Mouse (Mus musculus) kidney, embryonic 15.5 days (tissue): ENCODE data around the gene Syne4. TPM values are rescaled to one million over a fixed set of nuclear protein-coding genes. Genes with fewer than 3 reads are reported as not detected.

Source experiments
- ATAC-seq: fragments of 200-750 bp; cut with Nextera tagmentation; replicated peaks from 2 replicates; pipeline ENCODE4 v1.8.0; 2017; ENCODE audit warnings: moderate TSS enrichment; ENCODE audit not compliant: low FRiP score
- H3K27ac ChIP-seq: fragments of 300-500 bp; sonication (generic); 2 replicates; pipeline ENCODE4 v1.5.1; 2015; ENCODE audit warnings: mild to moderate bottlenecking, inconsistent platforms
- H3K27me3 ChIP-seq: fragments of 300-500 bp; sonication (generic); 2 replicates; pipeline ENCODE4 v1.6.1; 2015; ENCODE audit warnings: inconsistent platforms
- H3K36me3 ChIP-seq: fragments of 300-500 bp; sonication (generic); 2 replicates; pipeline ENCODE4 v1.6.1; 2015; ENCODE audit warnings: inconsistent platforms
- H3K4me1 ChIP-seq: fragments of 300-500 bp; sonication (generic); 2 replicates; pipeline ENCODE4 v1.6.1; 2015; ENCODE audit warnings: inconsistent platforms
- H3K4me2 ChIP-seq: fragments of 300-500 bp; sonication (generic); 2 replicates; pipeline ENCODE4 v1.6.1; 2015; ENCODE audit warnings: moderate library complexity, mild to moderate bottlenecking, inconsistent platforms
- H3K4me3 ChIP-seq: fragments of 300-500 bp; sonication (generic); replicated peaks from 2 replicates; pipeline ENCODE4 v1.5.1; 2015; ENCODE audit warnings: mild to moderate bottlenecking, inconsistent platforms
- H3K9ac ChIP-seq: fragments of 300-500 bp; sonication (generic); 2 replicates; pipeline ENCODE4 v1.6.1; 2015; ENCODE audit warnings: mild to moderate bottlenecking, inconsistent platforms
- H3K9me3 ChIP-seq: fragments of 300-500 bp; sonication (generic); replicated peaks from 2 replicates; pipeline ENCODE4 v1.6.1; 2016; ENCODE audit warnings: inconsistent platforms
- WGBS: fragments of 180-500 bp; shearing (Covaris S2); methylation state at CpG from one replicate; pipeline ENCODE4 v1.1.7; 2015; ENCODE audit warnings: mixed read lengths; 5-methylcytosine and 5-hydroxymethylcytosine counted together
- polyA plus RNA-seq: library from polyadenylated mRNA; unstranded; fragments of >200 nt; fragmentation: Nextera tagmentation; extraction: Ambion mirVana; gene quantifications from 2 replicates; pipeline ENCODE4 v1.2.1, GENCODE M21; 2015

Gene Syne4
- polyA plus RNA-seq, 1 experiment from 2014 or later, result 97.7 TPM

GRCm38 (mm10) chr7:30282740-30283139 is 31.9 kb upstream of the Syne4 start:
- Histone ChIP-seq H3K9ac (no peak overlapping the region), H3K4me3 (no peak overlapping the region), H3K9me3 (no peaks in the 10 kb centered on the region), H3K4me1 (peaks cover 19% of the 10 kb centered on the region), H3K4me2 (no peak overlapping the region), H3K27ac (no peak overlapping the region), H3K27me3 (no peaks in the 10 kb centered on the region), H3K36me3 (no peaks in the 10 kb centered on the region; the same call in 1 of the 2 replicates)
- WGBS, result 80% methylated on average over 7 of the region's 7 CpGs
- no peak for ATAC-seq

GRCm38 (mm10) chr7:30286701-30287410 is 27.8 kb upstream of the Syne4 start:
- WGBS, result 67% methylated on average over 8 of the region's 8 CpGs
- no peak overlapping the region for H3K27ac ChIP-seq
- ATAC-seq, result no peak
- H3K4me3 ChIP-seq, result no peak overlapping the region
- H3K4me2 ChIP-seq, result no peak overlapping the region
- H3K27me3 ChIP-seq, result no peaks in the 10 kb centered on the region
- H3K4me1 ChIP-seq, result peaks cover 12% of the 10 kb centered on the region
- no peak overlapping the region for H3K9ac ChIP-seq
- no peaks in the 10 kb centered on the region for H3K36me3 ChIP-seq
- H3K9me3 ChIP-seq, result no peaks in the 10 kb centered on the region

- no peaks in the 10 kb centered on the region for H3K27me3 ChIP-seq
- H3K9ac ChIP-seq, result no peak overlapping the region
- H3K27ac ChIP-seq, result no peak overlapping the region
- H3K9me3 ChIP-seq, result no peaks in the 10 kb centered on the region
- no peaks in the 10 kb centered on the region for H3K36me3 ChIP-seq
- no peak for ATAC-seq
- peaks cover 22% of the 10 kb centered on the region for H3K4me1 ChIP-seq
- no peak overlapping the region for H3K4me3 ChIP-seq
- 63% methylated on average over 6 of the region's 6 CpGs for WGBS
- H3K4me2 ChIP-seq, result no peak overlapping the region
These were observed 26.6 kb upstream of the Syne4 start for GRCm38 (mm10) chr7:30288046-30288445.

GRCm38 (mm10) chr7:30289071-30289713 is 25.4 kb upstream of the Syne4 start:
- H3K4me2 ChIP-seq, result no peak overlapping the region
- H3K27me3 ChIP-seq, result no peaks in the 10 kb centered on the region
- no peak overlapping the region for H3K9ac ChIP-seq
- H3K27ac ChIP-seq, result no peak overlapping the region
- H3K4me3 ChIP-seq, result no peak overlapping the region
- H3K4me1 ChIP-seq, result peaks cover 22% of the 10 kb centered on the region
- peaks cover 5% of the 10 kb centered on the region; the same call in 1 of the 2 replicates for H3K36me3 ChIP-seq
- no peaks in the 10 kb centered on the region for H3K9me3 ChIP-seq
- no peak for ATAC-seq
- WGBS, result 68% methylated on average over 7 of the region's 7 CpGs

GRCm38 (mm10) chr7:30289714-30290399 is 24.8 kb upstream of the Syne4 start:
- Histone ChIP-seq H3K9ac (no peak overlapping the region), H3K27ac (no peak overlapping the region), H3K4me1 (peaks cover 22% of the 10 kb centered on the region), H3K36me3 (peaks cover 11% of the 10 kb centered on the region), H3K4me2 (no peak overlapping the region), H3K4me3 (no peak overlapping the region), H3K27me3 (no peaks in the 10 kb centered on the region), H3K9me3 (no peaks in the 10 kb centered on the region)
- ATAC-seq, result 0 out of 2 replicates have a peak, but pooled peaks have one; percentile 20
- WGBS, result 57% methylated on average over 10 of the region's 10 CpGs

GRCm38 (mm10) chr7:30291215-30292131 is 23.1 kb upstream of the Syne4 start, which contains the start of gene Clip3:
Clip3 (plus strand) TSS chr7:30291728.
- Histone ChIP-seq H3K27me3 (no peaks in the 10 kb centered on the region), H3K4me2 (peak within 1 kb of the TSS; percentile 79), H3K36me3 (peaks cover 23% of the 10 kb centered on the region), H3K9ac (peak within 1 kb of the TSS; percentile 84), H3K27ac (peak within 1 kb of the TSS; percentile 71), H3K4me3 (peak within 1 kb of the TSS; percentile 79), H3K4me1 (peaks cover 22% of the 10 kb centered on the region), H3K9me3 (no peaks in the 10 kb centered on the region)
- peak; percentile 85 for ATAC-seq
- 8% methylated on average over 35 of the region's 35 CpGs for WGBS

GRCm38 (mm10) chr7:30293795-30294194 is 20.8 kb upstream of the Syne4 start:
- peaks cover 22% of the 10 kb centered on the region for H3K4me1 ChIP-seq
- no peak overlapping the region for H3K4me2 ChIP-seq
- no peak for ATAC-seq
- H3K27me3 ChIP-seq, result no peaks in the 10 kb centered on the region
- no peak overlapping the region for H3K9ac ChIP-seq
- 83% methylated on average over 13 of the region's 13 CpGs for WGBS
- peaks cover 45% of the 10 kb centered on the region for H3K36me3 ChIP-seq
- no peak overlapping the region for H3K27ac ChIP-seq
- H3K9me3 ChIP-seq, result no peaks in the 10 kb centered on the region
- no peak overlapping the region for H3K4me3 ChIP-seq

- H3K36me3 ChIP-seq, result peaks cover 50% of the 10 kb centered on the region
- H3K9me3 ChIP-seq, result no peaks in the 10 kb centered on the region
- H3K9ac ChIP-seq, result no peak overlapping the region
- no peak for ATAC-seq
- H3K4me2 ChIP-seq, result no peak overlapping the region
- H3K4me3 ChIP-seq, result no peak overlapping the region
- no peaks in the 10 kb centered on the region for H3K27me3 ChIP-seq
- H3K4me1 ChIP-seq, result peaks cover 22% of the 10 kb centered on the region
- H3K27ac ChIP-seq, result no peak overlapping the region
- WGBS, result 79% methylated on average over 5 of the region's 5 CpGs
These were observed 20.3 kb upstream of the Syne4 start for GRCm38 (mm10) chr7:30294296-30294695.

- peaks cover 58% of the 10 kb centered on the region for H3K36me3 ChIP-seq
- 53% methylated on average over 10 of the region's 10 CpGs for WGBS
- no peak overlapping the region for H3K4me2 ChIP-seq
- H3K27me3 ChIP-seq, result no peaks in the 10 kb centered on the region
- H3K27ac ChIP-seq, result no peak overlapping the region
- peaks cover 22% of the 10 kb centered on the region for H3K4me1 ChIP-seq
- H3K4me3 ChIP-seq, result no peak overlapping the region
- H3K9ac ChIP-seq, result no peak overlapping the region
- no peak for ATAC-seq
- no peaks in the 10 kb centered on the region for H3K9me3 ChIP-seq
These were observed 19.5 kb upstream of the Syne4 start for GRCm38 (mm10) chr7:30295103-30295502.

- H3K4me3 ChIP-seq, result no peak overlapping the region
- no peak overlapping the region for H3K4me2 ChIP-seq
- ATAC-seq, result no peak
- peaks cover 71% of the 10 kb centered on the region for H3K36me3 ChIP-seq
- no peak overlapping the region for H3K9ac ChIP-seq
- H3K4me1 ChIP-seq, result peaks cover 11% of the 10 kb centered on the region
- 94% methylated on average over 15 of the region's 15 CpGs for WGBS
- H3K27me3 ChIP-seq, result no peaks in the 10 kb centered on the region
- H3K27ac ChIP-seq, result no peak overlapping the region
- H3K9me3 ChIP-seq, result no peaks in the 10 kb centered on the region
These were observed 17.8 kb upstream of the Syne4 start for GRCm38 (mm10) chr7:30296816-30297215.

- 88% methylated on average over 16 of the region's 16 CpGs for WGBS
- ATAC-seq, result no peak
- no peak overlapping the region for H3K4me2 ChIP-seq
- H3K36me3 ChIP-seq, result peaks cover 76% of the 10 kb centered on the region
- peaks cover 6% of the 10 kb centered on the region for H3K4me1 ChIP-seq
- H3K27me3 ChIP-seq, result no peaks in the 10 kb centered on the region
- H3K9me3 ChIP-seq, result no peaks in the 10 kb centered on the region
- H3K27ac ChIP-seq, result no peak overlapping the region
- no peak overlapping the region for H3K4me3 ChIP-seq
- H3K9ac ChIP-seq, result no peak overlapping the region
These were observed 17.3 kb upstream of the Syne4 start for GRCm38 (mm10) chr7:30297266-30297665.
